Comparison of ENCODE assay signal across 9 mouse cellular contexts in genomic region chr1:87573800-87574215, GRCm38 (mm10). TPM values are rescaled to one million over a fixed set of nuclear protein-coding genes. Genes with fewer than 3 reads are reported as not detected.
A peak's percentile ranks its signal among the peaks of the same experiment; 100 is the strongest.
DNase-seq lines count a peak whose midpoint lies in the region; ATAC-seq and TF ChIP-seq lines count a peak whose summit lies in the region.
"Had no signal": no experiment of that assay in that cellular context is flagged by ENCODE, and none has a peak within 500 bp of the region (broad histone marks: within the 10 kb centered on the region; RNA-seq: fewer than 3 reads in every experiment).

Gene Ngef (minus strand): TSS chr1:87573870.

- peaks cover 16% of the 10 kb centered on the region for H3K27me3 ChIP-seq in hindbrain, embryonic 13.5 days
- no peaks in the 10 kb centered on the region for H3K27me3 ChIP-seq in hindbrain, embryonic 11.5 days (ENCODE audit: control insufficient read depth, insufficient read depth, low read length)
- H3K27me3 ChIP-seq in intestine, postnatal 0 days (replicated peaks; ENCODE audit: control insufficient read depth, insufficient read depth, low read length) = no peaks in the 10 kb centered on the region
- H3K27me3 ChIP-seq in neural tube, embryonic 12.5 days (replicated peaks) = no peaks in the 10 kb centered on the region

- H3K36me3 ChIP-seq in hindbrain, embryonic 13.5 days = no peaks in the 10 kb centered on the region
- no peaks in the 10 kb centered on the region for H3K36me3 ChIP-seq in hindbrain, embryonic 11.5 days (ENCODE audit: control insufficient read depth, insufficient read depth, low read length)
- H3K36me3 ChIP-seq in intestine, postnatal 0 days (ENCODE audit: control insufficient read depth, insufficient read depth) = no peaks in the 10 kb centered on the region
- H3K36me3 ChIP-seq in neural tube, embryonic 12.5 days = no peaks in the 10 kb centered on the region

- WGBS in hindbrain, embryonic 13.5 days = 71% methylated on average over 6 of the region's 6 CpGs
- WGBS in hindbrain, embryonic 11.5 days = 85% methylated on average over 6 of the region's 6 CpGs
- WGBS in intestine, postnatal 0 days = 42% methylated on average over 6 of the region's 6 CpGs
- 80% methylated on average over 6 of the region's 6 CpGs for WGBS in neural tube, embryonic 12.5 days

- DNase-seq in hindbrain, embryonic 11.5 days (ENCODE audit: low spot score) = no peak
- DNase-seq in left cerebral cortex, postnatal 4 days = no peak
- no peak for DNase-seq in cerebellum, postnatal 36 days
- no peak for DNase-seq in cerebellum, adult 11-12 months
- no peak for DNase-seq in spleen, adult 12 weeks (ENCODE audit: low spot score)

- peaks cover 20% of the 10 kb centered on the region for H3K4me1 ChIP-seq in hindbrain, embryonic 13.5 days (replicated peaks)
- no peaks in the 10 kb centered on the region for H3K4me1 ChIP-seq in hindbrain, embryonic 11.5 days (replicated peaks; ENCODE audit: control insufficient read depth, insufficient read depth, low read length)
- peaks cover 5% of the 10 kb centered on the region for H3K4me1 ChIP-seq in intestine, postnatal 0 days (replicated peaks; ENCODE audit: control insufficient read depth, insufficient read depth, low read length)
- peaks cover 15% of the 10 kb centered on the region for H3K4me1 ChIP-seq in neural tube, embryonic 12.5 days

- H3K4me3 ChIP-seq in hindbrain, embryonic 13.5 days = no peak within 1 kb of the TSS
- no peak within 1 kb of the TSS for H3K4me3 ChIP-seq in hindbrain, embryonic 11.5 days (ENCODE audit: low read depth, low read length)
- peak within 1 kb of the TSS; percentile 46 for H3K4me3 ChIP-seq in intestine, postnatal 0 days (ENCODE audit: low read depth, low read length)
- H3K4me3 ChIP-seq in neural tube, embryonic 12.5 days = no peak within 1 kb of the TSS

- intact Hi-C loops in left cerebral cortex, postnatal 4 days (cut with DNase I) = no loop called here

- peak; percentile 33 for ATAC-seq in hindbrain, embryonic 13.5 days (ENCODE audit: low FRiP score)
- no peak; the same call in 1 of the 2 replicates for ATAC-seq in hindbrain, embryonic 11.5 days (ENCODE audit: low FRiP score)
- ATAC-seq in intestine, postnatal 0 days = peak; percentile 96
- ATAC-seq in neural tube, embryonic 12.5 days (ENCODE audit: low FRiP score, low read depth) = peak; percentile 15; the same call in 1 of the 2 replicates

- no peak for TF ChIP-seq CTCF in intestine, postnatal 0 days (IDR thresholded peaks at IDR 0.05; ENCODE audit: low read depth)

- no peaks in the 10 kb centered on the region for H3K9me3 ChIP-seq in hindbrain, embryonic 13.5 days
- no peaks in the 10 kb centered on the region for H3K9me3 ChIP-seq in hindbrain, embryonic 11.5 days (ENCODE audit: control insufficient read depth, low read length)
- H3K9me3 ChIP-seq in intestine, postnatal 0 days (ENCODE audit: control insufficient read depth) = no peaks in the 10 kb centered on the region
- no peaks in the 10 kb centered on the region for H3K9me3 ChIP-seq in neural tube, embryonic 12.5 days

- no peak within 1 kb of the TSS for H3K9ac ChIP-seq in hindbrain, embryonic 13.5 days
- H3K9ac ChIP-seq in hindbrain, embryonic 11.5 days (ENCODE audit: low read depth, low read length) = no peak within 1 kb of the TSS
- peak within 1 kb of the TSS; percentile 57 for H3K9ac ChIP-seq in intestine, postnatal 0 days (ENCODE audit: low read depth, low read length)
- H3K9ac ChIP-seq in neural tube, embryonic 12.5 days = no peak within 1 kb of the TSS

- H3K27ac ChIP-seq in hindbrain, embryonic 13.5 days = peak within 1 kb of the TSS; percentile 76
- no peak within 1 kb of the TSS for H3K27ac ChIP-seq in hindbrain, embryonic 11.5 days (ENCODE audit: low read depth, low read length)
- H3K27ac ChIP-seq in intestine, postnatal 0 days (ENCODE audit: low read depth, low read length) = peak within 1 kb of the TSS; percentile 90
- H3K27ac ChIP-seq in neural tube, embryonic 12.5 days = no peak within 1 kb of the TSS
- H3K27ac ChIP-seq: macrophage had no signal

- no peak within 1 kb of the TSS for H3K4me2 ChIP-seq in hindbrain, embryonic 13.5 days
- no peak within 1 kb of the TSS for H3K4me2 ChIP-seq in hindbrain, embryonic 11.5 days (replicated peaks; ENCODE audit: low read depth, low read length)
- peak within 1 kb of the TSS; percentile 68 for H3K4me2 ChIP-seq in intestine, postnatal 0 days (replicated peaks; ENCODE audit: low read depth)
- no peak within 1 kb of the TSS for H3K4me2 ChIP-seq in neural tube, embryonic 12.5 days (replicated peaks)

RNA-seq across cellular contexts. Expression of gene Ngef, which starts in this region (rescaled TPM):
- 9.3 and 9.5 TPM in 2 replicates for polyA plus RNA-seq in hindbrain, embryonic 13.5 days (2015; fragmentation: Nextera tagmentation; extraction: Ambion mirVana)
- 2.3 and 2.9 TPM in 2 replicates for polyA plus RNA-seq in hindbrain, embryonic 11.5 days (2014; fragmentation: Nextera tagmentation; extraction: Ambion mirVana)
- 13.3 and 14.0 TPM in 2 replicates for polyA plus RNA-seq in intestine, postnatal 0 days (2015; fragmentation: Nextera tagmentation; extraction: Ambion mirVana)
- 10 to 100 TPM; 92.5 to 94.7 TPM for total RNA-seq in left cerebral cortex, postnatal 4 days (2021)
- 2.6 and 3.0 TPM in 2 replicates for polyA plus RNA-seq in neural tube, embryonic 12.5 days (2016; fragmentation: Nextera tagmentation; extraction: Ambion mirVana)
- polyA plus RNA-seq: macrophage had no signal

Comparison
In these comparisons a context has a peak if more than half of its experiments do, and no peak if none do; other contexts are left out.
1. H3K27ac ChIP-seq: peak in hindbrain, embryonic 13.5 days (single experiment) and intestine, postnatal 0 days (single experiment); none in hindbrain, embryonic 11.5 days (single experiment) and neural tube, embryonic 12.5 days (single experiment).